Mouse (Mus musculus) heart, adult 2 months (tissue): ENCODE results near the gene Srsf1. TPM values are rescaled to one million over a fixed set of nuclear protein-coding genes. Genes with fewer than 3 reads are reported as not detected.

Experiments used
- DNase-seq, 2 experiments: peaks; one replicate each; pipeline ENCODE4 v3.0.0; 2021
- H3K27ac ChIP-seq: fragments of 200-600 bp; 2 replicates; pipeline ENCODE4 v1.8.1; 2022
- H3K27me3 ChIP-seq: fragments of 200-500 bp; 2 replicates; pipeline ENCODE4 v1.6.1; 2012; ENCODE audit warnings: mild to moderate bottlenecking, low read length, inconsistent platforms, mixed read lengths; ENCODE audit not compliant: control insufficient read depth, insufficient read depth
- H3K36me3 ChIP-seq: fragments of 200-500 bp; 2 replicates; pipeline ENCODE4 v1.6.1; 2012; ENCODE audit warnings: low read length, inconsistent platforms; ENCODE audit not compliant: control insufficient read depth, insufficient read depth
- H3K4me1 ChIP-seq: fragments of 200-500 bp; 2 replicates; pipeline ENCODE4 v1.6.1; 2011; ENCODE audit warnings: low read length; ENCODE audit not compliant: control insufficient read depth, insufficient read depth
- H3K4me3 ChIP-seq: fragments of 200-600 bp; 2 replicates; pipeline ENCODE4 v1.8.1; 2022
- H3K79me2 ChIP-seq: fragments of 200-500 bp; replicated peaks from 2 replicates; pipeline ENCODE4 v1.6.1; 2012; ENCODE audit warnings: mild to moderate bottlenecking, inconsistent platforms, low read length, moderate library complexity, mixed read lengths; ENCODE audit not compliant: control insufficient read depth, insufficient read depth
- H3K9ac ChIP-seq: fragments of 200-500 bp; 2 replicates; pipeline ENCODE4 v1.6.1; 2012; ENCODE audit warnings: low read depth, mild to moderate bottlenecking, control low read depth, inconsistent platforms, low read length, mixed read lengths
- CTCF ChIP-seq: fragments of 200-600 bp; IDR thresholded peaks from 2 replicates; pipeline ENCODE4 v1.8.1; 2022; ENCODE audit warnings: antibody characterized with exemption, mild to moderate bottlenecking, moderate library complexity
- EP300 ChIP-seq: fragments of 200-500 bp; IDR thresholded peaks from 2 replicates; pipeline ENCODE4 v1.6.1; 2011; ENCODE audit warnings: low read depth, low read length, control low read depth; ENCODE audit not compliant: insufficient read depth
- POLR2A ChIP-seq: fragments of 200-500 bp; IDR thresholded peaks from 2 replicates; pipeline ENCODE4 v1.6.1; 2011; ENCODE audit warnings: mild to moderate bottlenecking, low read depth, low read length, control low read depth; ENCODE audit not compliant: insufficient read depth
- WGBS: fragments of 180-500 bp; shearing (Covaris S2); methylation state at CpG from one replicate; pipeline ENCODE4 v1.1.7; 2018; 5-methylcytosine and 5-hydroxymethylcytosine counted together
- intact Hi-C: fragments of 180-260 bp; cut with DNase I; formaldehyde crosslinking; loops from one replicate; pipeline ENCODE4 v1.15.1; 2025
- polyA plus RNA-seq: library from polyadenylated mRNA; depleted of rRNA; stranded (reverse); fragments of >200 nt; gene quantifications from 2 replicates; pipeline ENCODE4 v1.2.3, GENCODE M21; 2012
- total RNA-seq, 2 experiments: library from RNA; stranded (reverse); gene quantifications; 2 replicates each; pipeline ENCODE4 v1.2.3; 2021

Gene Srsf1
- total and polyA plus RNA-seq, 3 experiments, result 39.3 to 99.7 (median 99.5) TPM

DNA sequence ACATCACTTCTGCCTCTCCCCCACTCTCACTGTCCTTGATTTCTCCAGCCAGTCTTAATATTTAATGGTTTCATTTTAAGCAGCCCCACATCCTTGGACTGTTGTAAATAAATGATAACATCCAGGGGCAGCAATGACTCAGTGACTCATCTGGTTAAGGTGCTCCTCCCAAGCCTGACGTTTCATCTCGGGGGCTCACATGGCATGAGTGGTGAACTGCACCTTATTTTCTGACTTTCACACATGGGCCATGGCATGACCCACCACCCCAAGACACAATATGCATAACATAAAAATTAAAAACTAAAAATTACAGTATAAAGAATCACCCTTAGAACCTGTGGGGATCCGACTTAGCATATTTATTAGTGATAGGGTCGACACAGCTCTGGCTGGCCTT, 1.3 kb upstream of the Srsf1 start:
- no peak overlapping the region for H3K9ac ChIP-seq
- H3K27ac ChIP-seq, result no peak overlapping the region
- whole genome bisulfite sequencing, result 85% methylated on average over 4 of the region's 4 CpGs
- TF ChIP-seq EP300 (no peak), CTCF (no peak), POLR2A (no peak)
- peaks cover 6% of the 10 kb centered on the region for H3K4me1 ChIP-seq
- no peaks in the 10 kb centered on the region for H3K27me3 ChIP-seq
- intact Hi-C loops, result loop anchor here (2.0 to 5.0 kb wide), 2 partner anchors 71 to 776 kb away; no protein-coding TSS in a partner anchor
- H3K4me3 ChIP-seq, result no peak overlapping the region
- DNase-seq, result no peak
- H3K79me2 ChIP-seq, result peaks cover 3% of the 10 kb centered on the region
- peaks cover 21% of the 10 kb centered on the region for H3K36me3 ChIP-seq

DNA sequence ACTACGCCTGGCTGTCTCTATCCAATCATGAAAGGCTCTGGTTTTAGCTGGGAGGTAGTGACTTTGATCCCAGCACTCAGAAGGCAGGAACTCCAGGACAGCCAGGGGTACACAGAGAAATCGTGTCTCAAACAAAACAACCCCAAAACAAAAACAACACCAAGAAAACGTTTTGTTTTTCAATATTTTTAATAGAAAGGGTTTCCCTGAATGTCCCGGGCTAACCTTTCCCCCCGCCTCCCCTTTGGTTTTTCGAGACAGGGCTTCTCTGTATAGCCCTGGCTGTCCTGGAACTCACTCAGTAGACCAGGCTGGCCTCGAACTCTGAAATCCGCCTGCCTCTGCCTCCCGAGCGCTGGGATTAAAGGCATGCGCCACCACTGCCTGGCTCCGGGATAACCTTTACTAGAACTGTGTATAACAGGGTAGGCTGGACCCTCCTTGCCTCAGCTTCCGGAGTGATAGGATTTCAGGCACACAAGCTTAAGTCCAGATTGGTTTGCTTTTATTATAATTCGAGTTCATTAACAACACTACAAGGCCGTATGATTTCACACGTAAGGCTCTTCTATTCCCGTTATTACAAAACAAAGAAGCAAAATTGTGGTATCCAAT, 743 bp upstream of the Srsf1 start:
- Histone ChIP-seq H3K4me1 (peaks cover 6% of the 10 kb centered on the region), H3K9ac (no peak overlapping the region), H3K4me3 (peak overlapping the region; percentile 98), H3K27me3 (no peaks in the 10 kb centered on the region), H3K79me2 (peaks cover 3% of the 10 kb centered on the region), H3K36me3 (peaks cover 24% of the 10 kb centered on the region), H3K27ac (peak overlapping the region; percentile 99)
- WGBS, result 45% methylated on average over 17 of the region's 17 CpGs
- intact Hi-C loops, result loop anchor here (2.0 to 5.0 kb wide), 2 partner anchors 72 to 776 kb away; no protein-coding TSS in a partner anchor
- DNase-seq, result no peak
- no peak for TF ChIP-seq POLR2A
- TF ChIP-seq EP300, result no peak
- no peak for TF ChIP-seq CTCF

DNA sequence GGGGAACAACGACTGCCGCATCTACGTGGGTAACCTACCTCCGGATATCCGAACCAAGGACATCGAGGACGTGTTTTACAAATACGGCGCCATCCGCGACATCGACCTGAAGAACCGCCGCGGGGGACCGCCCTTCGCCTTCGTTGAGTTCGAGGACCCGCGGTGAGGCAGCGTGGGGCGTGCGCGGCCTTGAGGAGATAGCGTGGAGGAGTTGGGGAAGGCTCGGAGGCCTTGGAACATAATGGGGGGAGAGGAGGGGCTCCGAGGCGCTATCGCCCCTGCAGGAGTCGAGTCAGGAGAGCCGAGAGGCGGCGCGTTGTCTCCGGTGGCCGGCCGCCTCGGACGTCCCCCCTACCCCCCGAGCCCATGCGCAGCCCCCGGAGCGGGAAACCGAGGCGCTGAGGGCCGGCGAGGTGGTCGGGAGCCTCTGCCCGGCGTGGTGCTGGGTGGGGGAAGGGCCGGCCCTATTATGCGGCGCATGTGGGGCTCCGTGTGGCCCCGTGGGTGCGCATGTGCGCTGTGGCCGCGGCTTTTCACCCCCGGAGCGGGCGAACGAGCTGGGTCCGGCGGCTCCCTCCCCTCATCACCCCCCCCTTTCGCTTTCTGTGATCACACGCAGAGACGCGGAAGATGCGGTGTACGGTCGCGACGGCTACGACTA, 828 bp downstream of the Srsf1 start:
- Histone ChIP-seq H3K27me3 (no peaks in the 10 kb centered on the region), H3K27ac (peak overlapping the region; percentile 99), H3K4me1 (peaks cover 6% of the 10 kb centered on the region), H3K4me3 (peak overlapping the region; percentile 98), H3K36me3 (peaks cover 31% of the 10 kb centered on the region), H3K79me2 (peaks cover 3% of the 10 kb centered on the region), H3K9ac (peak overlapping the region; percentile 99)
- TF ChIP-seq POLR2A (no peak), EP300 (no peak), CTCF (no peak)
- peak; percentile 78 to 81 for DNase-seq
- intact Hi-C loops, result loop anchor here (1.0 to 5.0 kb wide), 3 partner anchors 62 to 774 kb away; no protein-coding TSS in a partner anchor
- WGBS, result under 1% methylated on average over 69 of the region's 76 CpGs

DNA sequence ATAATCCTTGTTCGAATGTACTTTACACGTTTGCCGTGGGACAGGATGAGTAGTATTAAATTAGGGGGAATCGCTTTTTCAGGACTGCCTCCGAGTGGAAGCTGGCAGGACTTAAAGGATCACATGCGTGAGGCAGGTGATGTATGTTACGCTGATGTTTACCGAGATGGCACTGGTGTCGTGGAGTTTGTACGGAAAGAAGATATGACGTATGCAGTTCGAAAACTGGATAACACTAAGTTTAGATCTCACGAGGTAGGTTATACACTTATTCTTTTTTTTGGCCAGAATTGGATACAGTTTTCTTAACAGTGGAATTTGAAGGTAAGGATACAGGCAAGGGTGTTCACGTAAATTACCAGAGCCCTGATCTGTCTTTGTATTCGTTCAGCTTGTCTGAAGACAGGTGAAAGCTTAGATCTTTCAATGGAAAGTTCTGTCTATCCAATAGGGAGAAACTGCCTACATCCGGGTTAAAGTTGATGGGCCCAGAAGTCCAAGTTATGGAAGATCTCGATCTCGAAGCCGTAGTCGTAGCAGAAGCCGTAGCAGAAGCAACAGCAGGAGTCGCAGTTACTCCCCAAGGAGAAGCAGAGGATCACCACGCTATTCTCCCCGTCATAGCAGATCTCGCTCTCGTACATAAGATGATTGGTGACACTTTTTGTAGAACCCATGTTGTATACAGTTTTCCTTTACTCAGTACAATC, 1.9 kb downstream of the Srsf1 start:
- no peaks in the 10 kb centered on the region for H3K27me3 ChIP-seq
- peaks cover 32% of the 10 kb centered on the region for H3K36me3 ChIP-seq
- H3K79me2 ChIP-seq, result peaks cover 3% of the 10 kb centered on the region
- 10% methylated on average over 26 of the region's 26 CpGs for WGBS
- H3K4me3 ChIP-seq, result peak overlapping the region; percentile 98
- intact Hi-C loops, result loop anchor here (5.0 kb wide), 1 partner anchor 773 kb away; no protein-coding TSS in a partner anchor
- peak overlapping the region; percentile 99 for H3K27ac ChIP-seq
- H3K9ac ChIP-seq, result peak overlapping the region; percentile 52; the same call in 1 of the 2 replicates
- peaks cover 6% of the 10 kb centered on the region for H3K4me1 ChIP-seq
- no peak for DNase-seq
- TF ChIP-seq CTCF (no peak), POLR2A (no peak), EP300 (no peak)

DNA sequence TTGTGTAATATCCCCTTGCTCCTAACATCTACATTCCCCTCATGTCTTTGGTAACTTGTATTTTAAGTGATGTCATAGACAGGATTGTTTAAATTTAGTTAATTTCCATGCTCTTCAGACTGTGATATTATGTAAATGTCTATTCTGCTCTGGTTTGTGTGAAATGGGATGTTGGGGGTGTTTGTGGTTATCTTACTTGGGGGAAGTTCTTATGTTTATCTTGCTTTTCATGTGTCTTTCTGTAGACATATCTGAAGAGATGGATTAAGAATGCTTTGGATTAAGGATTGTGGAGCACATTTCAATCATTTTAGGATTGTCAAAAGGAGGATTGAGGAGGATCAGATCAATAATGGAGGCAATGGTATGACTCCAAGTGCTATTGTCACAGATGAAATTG, 2.6 kb downstream of the Srsf1 start:
- Histone ChIP-seq H3K27me3 (no peaks in the 10 kb centered on the region), H3K27ac (peak overlapping the region; percentile 99; the same call in 1 of the 2 replicates), H3K79me2 (peaks cover 3% of the 10 kb centered on the region), H3K4me3 (no peak overlapping the region), H3K4me1 (peaks cover 6% of the 10 kb centered on the region), H3K36me3 (peaks cover 32% of the 10 kb centered on the region), H3K9ac (no peak overlapping the region)
- DNase-seq, result no peak
- intact Hi-C loops, result loop anchor here (5.0 kb wide), 1 partner anchor 773 kb away; no protein-coding TSS in a partner anchor
- TF ChIP-seq POLR2A, result no peak
- no peak for TF ChIP-seq CTCF
- TF ChIP-seq EP300, result no peak

DNA sequence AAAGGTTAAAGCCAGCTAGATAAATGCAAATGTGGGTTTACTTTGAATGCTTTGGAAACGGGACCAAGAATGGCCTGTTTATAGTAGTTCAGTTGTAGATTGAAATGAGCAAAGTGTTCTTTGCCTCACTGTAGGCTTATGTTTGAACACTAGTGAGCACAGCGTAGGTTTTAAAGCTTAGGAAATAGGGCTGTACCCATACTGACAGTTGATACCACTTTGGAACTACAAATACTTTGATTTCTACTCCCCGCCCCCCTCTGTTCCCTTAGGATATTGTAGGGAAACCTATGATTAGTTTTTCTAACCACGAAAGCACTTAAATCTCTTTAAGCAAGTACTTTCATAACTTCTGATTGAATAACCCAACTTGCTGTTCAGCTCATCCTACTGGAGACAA, 5.5 kb downstream of the Srsf1 start:
- intact Hi-C loops, result no loop called here
- peaks cover 32% of the 10 kb centered on the region for H3K36me3 ChIP-seq
- 77% methylated on average over 4 of the region's 4 CpGs for WGBS

More for the DNA sequence above, 5.5 kb downstream of the Srsf1 start:
- no peak for TF ChIP-seq EP300
- no peak for TF ChIP-seq POLR2A
- no peak for TF ChIP-seq CTCF
- H3K4me3 ChIP-seq, result no peak overlapping the region
- H3K4me1 ChIP-seq, result peaks cover 4% of the 10 kb centered on the region
- no peak overlapping the region for H3K9ac ChIP-seq
- H3K27me3 ChIP-seq, result no peaks in the 10 kb centered on the region
- DNase-seq, result no peak
- peaks cover 3% of the 10 kb centered on the region for H3K79me2 ChIP-seq
- no peak overlapping the region for H3K27ac ChIP-seq
